9 mouse cellular contexts compared by ENCODE assay signal in the genomic region with DNA sequence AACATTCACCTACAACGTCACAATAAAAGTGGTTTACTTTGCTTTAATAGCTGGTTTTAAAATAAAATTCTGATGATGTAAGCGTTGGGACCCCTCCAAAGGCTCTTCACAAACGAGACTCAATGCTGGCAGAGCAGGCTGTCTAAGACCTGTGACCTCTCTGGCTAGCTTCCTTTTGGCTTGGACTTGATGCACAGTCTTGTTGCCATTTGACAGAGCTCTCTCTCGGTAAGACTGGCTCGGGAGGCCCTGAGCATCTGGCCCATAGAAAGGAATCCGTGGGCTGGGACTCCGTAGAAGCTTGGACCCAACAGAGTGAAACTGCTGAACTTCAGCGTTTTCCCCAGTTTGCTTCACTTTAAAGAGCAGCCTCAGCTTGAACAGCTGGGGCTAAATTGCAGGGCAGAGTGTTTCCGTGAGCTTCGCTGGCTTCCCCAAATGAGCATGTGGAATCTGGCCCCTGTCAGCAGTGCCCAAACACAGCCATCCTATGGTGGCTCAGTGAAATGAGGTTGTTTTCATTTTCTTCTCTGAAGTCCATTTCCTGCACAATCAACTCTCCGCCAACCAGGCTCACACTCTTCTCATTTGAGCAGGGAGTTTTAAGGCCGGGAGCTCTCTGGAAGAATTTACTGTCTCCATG. TPM values are rescaled to one million over a fixed set of nuclear protein-coding genes. Genes with fewer than 3 reads are reported as not detected.
DNase-seq lines count a peak whose midpoint lies in the region; ATAC-seq and TF ChIP-seq lines count a peak whose summit lies in the region.
"Had no signal": no experiment of that assay in that cellular context is flagged by ENCODE, and none has a peak within 500 bp of the region (broad histone marks: within the 10 kb centered on the region; RNA-seq: fewer than 3 reads in every experiment).

No protein-coding gene starts in this region.

- intact Hi-C loops in heart, adult 2 months (cut with DNase I) = no loop called here

- H3K79me2 ChIP-seq in heart, adult 2 months (replicated peaks; ENCODE audit: control insufficient read depth, insufficient read depth, low read length) = no peaks in the 10 kb centered on the region
- H3K79me2 ChIP-seq in myocyte (ENCODE audit: control insufficient read depth, insufficient read depth) = no peaks in the 10 kb centered on the region

- no peak for TF ChIP-seq EP300 in heart, adult 2 months (IDR thresholded peaks at IDR 0.05; ENCODE audit: insufficient read depth, low read depth, low read length)

- no peaks in the 10 kb centered on the region for H3K4me1 ChIP-seq in heart, adult 2 months (ENCODE audit: control insufficient read depth, insufficient read depth, low read length)
- no peaks in the 10 kb centered on the region for H3K4me1 ChIP-seq in heart, embryonic 11.5 days (ENCODE audit: control insufficient read depth, insufficient read depth, low read length)
- no peaks in the 10 kb centered on the region for H3K4me1 ChIP-seq in forebrain, embryonic 11.5 days (replicated peaks; ENCODE audit: control insufficient read depth, insufficient read depth, low read length)

- WGBS in heart, adult 2 months = 57% methylated on average over 12 of the region's 12 CpGs
- WGBS in heart, embryonic 11.5 days (ENCODE audit: insufficient replicate concordance) = 67% methylated on average over 12 of the region's 12 CpGs
- 77% methylated on average over 12 of the region's 12 CpGs for WGBS in forebrain, embryonic 11.5 days

- H3K36me3 ChIP-seq in heart, adult 2 months (ENCODE audit: control insufficient read depth, insufficient read depth, low read length) = no peaks in the 10 kb centered on the region
- no peaks in the 10 kb centered on the region for H3K36me3 ChIP-seq in heart, embryonic 11.5 days (ENCODE audit: control insufficient read depth, insufficient read depth, low read length)
- no peaks in the 10 kb centered on the region for H3K36me3 ChIP-seq in myocyte (ENCODE audit: control insufficient read depth, insufficient read depth)
- no peaks in the 10 kb centered on the region for H3K36me3 ChIP-seq in forebrain, embryonic 11.5 days (ENCODE audit: control insufficient read depth, insufficient read depth, low read length)
- H3K36me3 ChIP-seq: G1E had no signal

- no peak overlapping the region for H3K9ac ChIP-seq in heart, adult 2 months (ENCODE audit: low read depth, low read length)
- no peak overlapping the region for H3K9ac ChIP-seq in heart, embryonic 11.5 days (ENCODE audit: low read depth, low read length)
- H3K9ac ChIP-seq in forebrain, embryonic 11.5 days (ENCODE audit: low read length) = no peak overlapping the region

- no peaks in the 10 kb centered on the region for H3K9me3 ChIP-seq in heart, embryonic 11.5 days (replicated peaks; ENCODE audit: control insufficient read depth, low read length)
- no peaks in the 10 kb centered on the region for H3K9me3 ChIP-seq in forebrain, embryonic 11.5 days (ENCODE audit: control insufficient read depth, low read length)
- H3K9me3 ChIP-seq: G1E had no signal

- no peak for TF ChIP-seq CTCF in heart, adult 2 months (IDR thresholded peaks at IDR 0.05)

- peak; percentile 23 to 49 for DNase-seq in heart, adult 2 months
- DNase-seq in adrenal gland, postnatal 25 days = peak; percentile 4
- peak; percentile 47 for DNase-seq in heart, adult 8-10 months (ENCODE audit: low spot score)
- DNase-seq in forebrain, embryonic 11.5 days (ENCODE audit: low spot score) = no peak
- no peak for DNase-seq in B cell, adult 2 months
- no peak for DNase-seq in spleen, postnatal 36 days (ENCODE audit: low spot score in 2 of 2)

- H3K27ac ChIP-seq in heart, adult 2 months = no peak overlapping the region
- no peak overlapping the region for H3K27ac ChIP-seq in heart, embryonic 11.5 days (ENCODE audit: low read depth, low read length)
- no peak overlapping the region for H3K27ac ChIP-seq in forebrain, embryonic 11.5 days (ENCODE audit: low read depth, low read length)

- no peaks in the 10 kb centered on the region for H3K27me3 ChIP-seq in heart, adult 2 months (ENCODE audit: control insufficient read depth, insufficient read depth, low read length)
- H3K27me3 ChIP-seq in heart, embryonic 11.5 days (ENCODE audit: control insufficient read depth, insufficient read depth, low read length) = no peaks in the 10 kb centered on the region
- no peaks in the 10 kb centered on the region for H3K27me3 ChIP-seq in myocyte (ENCODE audit: control insufficient read depth, insufficient read depth, insufficient read length)
- no peaks in the 10 kb centered on the region for H3K27me3 ChIP-seq in forebrain, embryonic 11.5 days (ENCODE audit: control insufficient read depth, insufficient read depth, low read length)

- H3K4me2 ChIP-seq in heart, embryonic 11.5 days = no peak overlapping the region
- peak overlapping the region; percentile 66 for H3K4me2 ChIP-seq in myocyte (ENCODE audit: low read depth)
- H3K4me2 ChIP-seq in forebrain, embryonic 11.5 days (ENCODE audit: low read depth, low read length, severe bottlenecking) = no peak overlapping the region

- no peak overlapping the region for H3K4me3 ChIP-seq in heart, adult 2 months
- H3K4me3 ChIP-seq in heart, embryonic 11.5 days (ENCODE audit: low read depth, low read length) = no peak overlapping the region
- H3K4me3 ChIP-seq in myocyte = no peak overlapping the region
- no peak overlapping the region for H3K4me3 ChIP-seq in forebrain, embryonic 11.5 days (ENCODE audit: low read depth, low read length)

- no peak for TF ChIP-seq POLR2A in heart, adult 2 months (IDR thresholded peaks at IDR 0.05; ENCODE audit: insufficient read depth, low read depth, low read length)
- no peak for TF ChIP-seq POLR2A in myocyte (IDR thresholded peaks at IDR 0.05; ENCODE audit: insufficient read length, low read depth)

- no peak overlapping the region for H3ac ChIP-seq in myocyte (ENCODE audit: control insufficient read depth, insufficient read length)

- no peak for ATAC-seq in heart, embryonic 11.5 days (replicated peaks; ENCODE audit: insufficient number of reproducible peaks, low FRiP score, low TSS enrichment)
- no peak for ATAC-seq in forebrain, embryonic 11.5 days (replicated peaks; ENCODE audit: low FRiP score)

TF ChIP-seq in myocyte, 11 proteins besides CTCF, POLR2A, EP300 and RAD21:
- no peak for TF ChIP-seq TCF12 (IDR thresholded peaks at IDR 0.05; ENCODE audit: insufficient read depth, poor library complexity, severe bottlenecking)
- TF ChIP-seq E2F4 (IDR thresholded peaks at IDR 0.05; ENCODE audit: insufficient read depth) = no peak
- no peak for TF ChIP-seq SRF (IDR thresholded peaks at IDR 0.05; ENCODE audit: control insufficient read depth, insufficient read length, low read depth)
- TF ChIP-seq POLR2AphosphoS2 (IDR thresholded peaks at IDR 0.05; ENCODE audit: insufficient read length, low read depth) = no peak

RNA-seq across cellular contexts. Expression of a gene that starts 48.2 kb away (rescaled TPM):
- total RNA-seq in heart, adult 2 months (2021) = not detected
- polyA plus RNA-seq in heart, adult 2 months (2012; rRNA removed) = not detected in 2 replicates
- 0.21 TPM in 1 of 2 replicates, not detected in the other for polyA plus RNA-seq in heart, embryonic 11.5 days (2014; fragmentation: Nextera tagmentation; extraction: Ambion mirVana)
- total RNA-seq in adrenal gland, postnatal 25 days (2021) = 0.43 and 1.2 TPM in 2 replicates
- total RNA-seq in heart, adult 8-10 months (2022) = not detected
- not detected for polyA plus RNA-seq in myocyte (2012; fragmentation: generic; extraction: Trizol)
- polyA plus RNA-seq in forebrain, embryonic 11.5 days (2014; fragmentation: Nextera tagmentation; extraction: Ambion mirVana) = 4.9 and 6.9 TPM in 2 replicates
- polyA plus RNA-seq: G1E had no signal

Comparison
In these comparisons a context has a peak if more than half of its experiments do, and no peak if none do; other contexts are left out.
1. DNase-seq: peak in heart, adult 2 months (2 of 2), adrenal gland, postnatal 25 days (single experiment) and heart, adult 8-10 months (single experiment); none in forebrain, embryonic 11.5 days (single experiment), B cell, adult 2 months (0 of 2) and spleen, postnatal 36 days (0 of 2).